Mouse (Mus musculus): ENCODE results near the gene Pkp4. TPM values are rescaled to one million over a fixed set of nuclear protein-coding genes. Genes with fewer than 3 reads are reported as not detected.

The Pkp4 gene
- polyA plus RNA-seq, 1 experiment from 2014 or later = 17.7 TPM

- no peaks in the 10 kb centered on the region for H3K4me1 ChIP-seq (replicated peaks; ENCODE audit: control insufficient read depth, insufficient read depth, low read length)
- no peaks in the 10 kb centered on the region for H3K9me3 ChIP-seq (ENCODE audit: control insufficient read depth, low read length)
- no peak overlapping the region for H3K4me3 ChIP-seq (ENCODE audit: low read depth, low read length)
- peaks cover 1% of the 10 kb centered on the region; the same call in 1 of the 2 replicates for H3K36me3 ChIP-seq (ENCODE audit: control insufficient read depth, insufficient read depth, low read length)
- DNase-seq (ENCODE audit: low spot score) (no peak), ATAC-seq (replicated peaks; ENCODE audit: low FRiP score) (no peak)
- no peak overlapping the region for H3K4me2 ChIP-seq
- H3K9ac ChIP-seq (ENCODE audit: low read depth, low read length) = no peak overlapping the region
- 78% methylated on average over 4 of the region's 4 CpGs for WGBS
- no peaks in the 10 kb centered on the region for H3K27me3 ChIP-seq (replicated peaks; ENCODE audit: control insufficient read depth, insufficient read depth, low read length)
- H3K27ac ChIP-seq (ENCODE audit: low read depth, low read length) = no peak overlapping the region
Observed at GRCm38 (mm10) chr2:59332523-59332922, 171.9 kb downstream of the Pkp4 start.

GRCm38 (mm10) chr2:59338501-59338900, 177.9 kb downstream of the Pkp4 start:
- Histone ChIP-seq H3K9me3 (ENCODE audit: control insufficient read depth, low read length) (no peaks in the 10 kb centered on the region), H3K4me3 (ENCODE audit: low read depth, low read length) (no peak overlapping the region), H3K4me1 (replicated peaks; ENCODE audit: control insufficient read depth, insufficient read depth, low read length) (no peaks in the 10 kb centered on the region), H3K4me2 (no peak overlapping the region), H3K36me3 (ENCODE audit: control insufficient read depth, insufficient read depth, low read length) (peaks cover 13% of the 10 kb centered on the region; the same call in 1 of the 2 replicates), H3K9ac (ENCODE audit: low read depth, low read length) (no peak overlapping the region), H3K27me3 (replicated peaks; ENCODE audit: control insufficient read depth, insufficient read depth, low read length) (no peaks in the 10 kb centered on the region), H3K27ac (ENCODE audit: low read depth, low read length) (no peak overlapping the region)
- DNase-seq (ENCODE audit: low spot score) (no peak), ATAC-seq (replicated peaks; ENCODE audit: low FRiP score) (no peak)
- 74% methylated on average over 11 of the region's 11 CpGs for WGBS

- Histone ChIP-seq H3K4me2 (no peak overlapping the region), H3K36me3 (ENCODE audit: control insufficient read depth, insufficient read depth, low read length) (peaks cover 13% of the 10 kb centered on the region; the same call in 1 of the 2 replicates), H3K9me3 (ENCODE audit: control insufficient read depth, low read length) (no peaks in the 10 kb centered on the region), H3K27me3 (replicated peaks; ENCODE audit: control insufficient read depth, insufficient read depth, low read length) (no peaks in the 10 kb centered on the region), H3K9ac (ENCODE audit: low read depth, low read length) (no peak overlapping the region), H3K27ac (ENCODE audit: low read depth, low read length) (no peak overlapping the region), H3K4me1 (replicated peaks; ENCODE audit: control insufficient read depth, insufficient read depth, low read length) (no peaks in the 10 kb centered on the region), H3K4me3 (ENCODE audit: low read depth, low read length) (no peak overlapping the region)
- ATAC-seq (replicated peaks; ENCODE audit: low FRiP score) (no peak), DNase-seq (ENCODE audit: low spot score) (no peak)
- WGBS = 87% methylated on average over 8 of the region's 8 CpGs
Observed at GRCm38 (mm10) chr2:59338926-59339325, 178.3 kb downstream of the Pkp4 start.

- Histone ChIP-seq H3K4me2 (no peak overlapping the region), H3K9me3 (ENCODE audit: control insufficient read depth, low read length) (no peaks in the 10 kb centered on the region), H3K27ac (ENCODE audit: low read depth, low read length) (no peak overlapping the region; the same call in 1 of the 2 replicates), H3K4me1 (replicated peaks; ENCODE audit: control insufficient read depth, insufficient read depth, low read length) (no peaks in the 10 kb centered on the region), H3K27me3 (replicated peaks; ENCODE audit: control insufficient read depth, insufficient read depth, low read length) (no peaks in the 10 kb centered on the region), H3K36me3 (ENCODE audit: control insufficient read depth, insufficient read depth, low read length) (peaks cover 14% of the 10 kb centered on the region; the same call in 1 of the 2 replicates), H3K4me3 (ENCODE audit: low read depth, low read length) (no peak overlapping the region), H3K9ac (ENCODE audit: low read depth, low read length) (no peak overlapping the region)
- DNase-seq (ENCODE audit: low spot score) = no peak
- WGBS = 81% methylated on average over 5 of the region's 5 CpGs
- ATAC-seq (replicated peaks; ENCODE audit: low FRiP score) = no peak
Observed at GRCm38 (mm10) chr2:59339776-59340539, 179.3 kb downstream of the Pkp4 start.

GRCm38 (mm10) chr2:59340878-59341277, 180.2 kb downstream of the Pkp4 start:
- H3K27me3 ChIP-seq (replicated peaks; ENCODE audit: control insufficient read depth, insufficient read depth, low read length) = no peaks in the 10 kb centered on the region
- no peak overlapping the region for H3K4me3 ChIP-seq (ENCODE audit: low read depth, low read length)
- DNase-seq (ENCODE audit: low spot score) = no peak
- H3K36me3 ChIP-seq (ENCODE audit: control insufficient read depth, insufficient read depth, low read length) = peaks cover 18% of the 10 kb centered on the region; the same call in 1 of the 2 replicates
- no peaks in the 10 kb centered on the region for H3K4me1 ChIP-seq (replicated peaks; ENCODE audit: control insufficient read depth, insufficient read depth, low read length)
- no peak overlapping the region for H3K9ac ChIP-seq (ENCODE audit: low read depth, low read length)
- H3K9me3 ChIP-seq (ENCODE audit: control insufficient read depth, low read length) = no peaks in the 10 kb centered on the region
- H3K27ac ChIP-seq (ENCODE audit: low read depth, low read length) = no peak overlapping the region
- no peak overlapping the region for H3K4me2 ChIP-seq
- ATAC-seq (replicated peaks; ENCODE audit: low FRiP score) = no peak
- 96% methylated on average over 1 of the region's 1 CpGs for WGBS

GRCm38 (mm10) chr2:59342591-59343210, 182.1 kb downstream of the Pkp4 start:
- 82% methylated on average over 6 of the region's 6 CpGs for WGBS
- Histone ChIP-seq H3K27me3 (replicated peaks; ENCODE audit: control insufficient read depth, insufficient read depth, low read length) (no peaks in the 10 kb centered on the region), H3K36me3 (ENCODE audit: control insufficient read depth, insufficient read depth, low read length) (peaks cover 15% of the 10 kb centered on the region; the same call in 1 of the 2 replicates), H3K27ac (ENCODE audit: low read depth, low read length) (no peak overlapping the region), H3K9me3 (ENCODE audit: control insufficient read depth, low read length) (no peaks in the 10 kb centered on the region), H3K4me3 (ENCODE audit: low read depth, low read length) (no peak overlapping the region), H3K4me2 (no peak overlapping the region), H3K9ac (ENCODE audit: low read depth, low read length) (no peak overlapping the region), H3K4me1 (replicated peaks; ENCODE audit: control insufficient read depth, insufficient read depth, low read length) (no peaks in the 10 kb centered on the region)
- DNase-seq (ENCODE audit: low spot score) (no peak), ATAC-seq (replicated peaks; ENCODE audit: low FRiP score) (no peak)

GRCm38 (mm10) chr2:59343834-59344233, 183.2 kb downstream of the Pkp4 start:
- ATAC-seq (replicated peaks; ENCODE audit: low FRiP score) (no peak), DNase-seq (ENCODE audit: low spot score) (no peak)
- H3K4me3 ChIP-seq (ENCODE audit: low read depth, low read length) = no peak overlapping the region
- peaks cover 16% of the 10 kb centered on the region; the same call in 1 of the 2 replicates for H3K36me3 ChIP-seq (ENCODE audit: control insufficient read depth, insufficient read depth, low read length)
- no peaks in the 10 kb centered on the region for H3K4me1 ChIP-seq (replicated peaks; ENCODE audit: control insufficient read depth, insufficient read depth, low read length)
- no peaks in the 10 kb centered on the region for H3K27me3 ChIP-seq (replicated peaks; ENCODE audit: control insufficient read depth, insufficient read depth, low read length)
- H3K27ac ChIP-seq (ENCODE audit: low read depth, low read length) = no peak overlapping the region
- H3K9me3 ChIP-seq (ENCODE audit: control insufficient read depth, low read length) = no peaks in the 10 kb centered on the region
- 82% methylated on average over 11 of the region's 11 CpGs for WGBS
- no peak overlapping the region for H3K4me2 ChIP-seq
- no peak overlapping the region for H3K9ac ChIP-seq (ENCODE audit: low read depth, low read length)

GRCm38 (mm10) chr2:59344699-59345098, 184.0 kb downstream of the Pkp4 start:
- H3K9ac ChIP-seq (ENCODE audit: low read depth, low read length) = no peak overlapping the region
- no peak for DNase-seq (ENCODE audit: low spot score)
- H3K27ac ChIP-seq (ENCODE audit: low read depth, low read length) = no peak overlapping the region
- no peaks in the 10 kb centered on the region for H3K27me3 ChIP-seq (replicated peaks; ENCODE audit: control insufficient read depth, insufficient read depth, low read length)
- no peak overlapping the region for H3K4me3 ChIP-seq (ENCODE audit: low read depth, low read length)
- ATAC-seq (replicated peaks; ENCODE audit: low FRiP score) = no peak
- H3K4me1 ChIP-seq (replicated peaks; ENCODE audit: control insufficient read depth, insufficient read depth, low read length) = no peaks in the 10 kb centered on the region
- no peak overlapping the region for H3K4me2 ChIP-seq
- 90% methylated on average over 13 of the region's 13 CpGs for whole genome bisulfite sequencing
- H3K9me3 ChIP-seq (ENCODE audit: control insufficient read depth, low read length) = no peaks in the 10 kb centered on the region
- H3K36me3 ChIP-seq (ENCODE audit: control insufficient read depth, insufficient read depth, low read length) = peaks cover 18% of the 10 kb centered on the region; the same call in 1 of the 2 replicates
